Mouse (Mus musculus): ENCODE data around the gene Ppa1. TPM values are rescaled to one million over a fixed set of nuclear protein-coding genes. Genes with fewer than 3 reads are reported as not detected.

Gene Ppa1
- polyA plus RNA-seq, 1 experiment = 11.5 TPM

DNA sequence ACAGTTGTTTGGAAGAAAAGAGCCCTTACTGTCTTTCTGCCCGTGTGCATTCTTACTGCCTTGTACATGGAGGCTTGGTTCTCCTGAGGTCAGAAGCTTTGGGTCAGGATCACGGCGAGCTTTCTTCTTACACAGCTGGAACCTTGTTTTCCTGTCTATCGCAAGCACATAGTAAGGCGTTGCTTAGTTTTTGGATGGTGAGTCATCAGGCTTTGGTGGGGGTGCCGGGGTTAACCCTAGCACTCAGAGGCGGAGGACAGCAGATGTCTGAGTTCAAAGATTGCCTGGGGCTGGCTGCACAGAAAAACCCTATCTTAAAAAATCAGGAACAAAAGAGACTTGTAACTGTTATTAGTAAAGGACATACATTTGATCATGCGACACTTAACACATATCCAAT lies 13.5 kb downstream of the Ppa1 start:
- TF ChIP-seq CTCF (IDR thresholded peaks at IDR 0.05; ENCODE audit: control insufficient read depth, insufficient read depth, insufficient replicate concordance, low read depth, low read length) (no peak), POLR2A (IDR thresholded peaks at IDR 0.05; ENCODE audit: control insufficient read depth, low read depth, low read length) (no peak)
- Histone ChIP-seq H3K27me3 (ENCODE audit: control insufficient read depth, insufficient read depth, low read length) (no peaks in the 10 kb centered on the region), H3K27ac (ENCODE audit: control insufficient read depth, insufficient read depth, low read depth, low read length) (no peak overlapping the region), H3K36me3 (ENCODE audit: control insufficient read depth, insufficient read depth, low read length) (no peaks in the 10 kb centered on the region), H3K4me3 (ENCODE audit: control insufficient read depth, low read depth, low read length) (no peak overlapping the region), H3K4me1 (ENCODE audit: control insufficient read depth, insufficient read depth, low read length) (no peaks in the 10 kb centered on the region; the same call in 1 of the 2 replicates)

DNA sequence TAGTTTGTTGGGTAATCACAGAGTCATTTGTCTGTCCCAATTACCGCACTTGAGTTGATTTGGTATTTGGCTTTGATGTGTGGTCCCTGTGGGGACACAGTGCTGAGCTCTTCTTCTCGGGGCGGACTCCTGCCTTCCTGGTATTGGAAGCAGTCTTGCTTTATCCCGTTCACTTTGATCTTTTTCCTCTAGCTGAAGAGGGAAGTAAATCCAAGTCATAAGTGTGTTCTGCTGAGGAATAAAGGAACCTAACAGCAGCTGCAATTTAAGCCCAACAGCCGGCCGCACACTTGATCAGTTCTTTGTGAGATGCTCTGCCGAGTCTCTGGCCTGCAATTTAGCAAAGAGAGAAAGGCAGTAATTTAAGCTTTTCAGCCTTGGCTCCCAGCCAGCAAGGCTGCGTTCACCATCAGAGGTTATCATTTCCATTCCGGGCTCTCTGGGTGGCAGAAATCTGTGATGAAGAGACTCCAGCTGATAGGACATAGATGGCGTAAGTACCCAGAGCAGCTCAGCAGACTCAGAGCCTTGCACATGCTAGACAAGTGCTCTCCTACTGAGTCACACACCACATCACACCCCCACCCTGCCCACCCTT lies 14.1 kb downstream of the Ppa1 start:
- no peak overlapping the region for H3K4me3 ChIP-seq (ENCODE audit: control insufficient read depth, low read depth, low read length)
- H3K27me3 ChIP-seq (ENCODE audit: control insufficient read depth, insufficient read depth, low read length) = no peaks in the 10 kb centered on the region
- TF ChIP-seq POLR2A (IDR thresholded peaks at IDR 0.05; ENCODE audit: control insufficient read depth, low read depth, low read length) = no peak
- no peak for TF ChIP-seq CTCF (IDR thresholded peaks at IDR 0.05; ENCODE audit: control insufficient read depth, insufficient read depth, insufficient replicate concordance, low read depth, low read length)
- no peak overlapping the region for H3K27ac ChIP-seq (ENCODE audit: control insufficient read depth, insufficient read depth, low read depth, low read length)
- no peaks in the 10 kb centered on the region; the same call in 1 of the 2 replicates for H3K4me1 ChIP-seq (ENCODE audit: control insufficient read depth, insufficient read depth, low read length)
- H3K36me3 ChIP-seq (ENCODE audit: control insufficient read depth, insufficient read depth, low read length) = no peaks in the 10 kb centered on the region

DNA sequence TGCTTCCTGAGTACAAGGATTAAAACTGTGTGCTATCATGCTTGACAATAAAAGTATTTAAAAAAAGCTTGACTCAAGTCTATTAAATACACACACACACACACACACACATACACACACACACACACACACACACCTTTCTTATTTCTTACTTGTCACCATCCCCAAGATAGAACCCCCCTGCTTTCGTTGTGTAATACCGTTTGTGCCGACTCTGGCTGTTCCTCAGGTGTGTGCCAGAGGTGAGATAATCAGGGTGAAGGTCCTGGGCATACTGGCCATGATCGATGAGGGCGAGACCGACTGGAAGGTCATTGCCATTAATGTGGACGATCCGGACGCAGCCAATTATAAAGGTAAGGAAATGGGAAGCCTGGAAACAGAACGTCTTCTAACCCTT lies 16.8 kb downstream of the Ppa1 start:
- Histone ChIP-seq H3K27ac (ENCODE audit: control insufficient read depth, insufficient read depth, low read depth, low read length) (no peak overlapping the region), H3K4me3 (ENCODE audit: control insufficient read depth, low read depth, low read length) (no peak overlapping the region), H3K36me3 (ENCODE audit: control insufficient read depth, insufficient read depth, low read length) (no peaks in the 10 kb centered on the region), H3K27me3 (ENCODE audit: control insufficient read depth, insufficient read depth, low read length) (no peaks in the 10 kb centered on the region), H3K4me1 (ENCODE audit: control insufficient read depth, insufficient read depth, low read length) (no peaks in the 10 kb centered on the region)
- no peak for TF ChIP-seq POLR2A (IDR thresholded peaks at IDR 0.05; ENCODE audit: control insufficient read depth, low read depth, low read length)
- no peak for TF ChIP-seq CTCF (IDR thresholded peaks at IDR 0.05; ENCODE audit: control insufficient read depth, insufficient read depth, insufficient replicate concordance, low read depth, low read length)

DNA sequence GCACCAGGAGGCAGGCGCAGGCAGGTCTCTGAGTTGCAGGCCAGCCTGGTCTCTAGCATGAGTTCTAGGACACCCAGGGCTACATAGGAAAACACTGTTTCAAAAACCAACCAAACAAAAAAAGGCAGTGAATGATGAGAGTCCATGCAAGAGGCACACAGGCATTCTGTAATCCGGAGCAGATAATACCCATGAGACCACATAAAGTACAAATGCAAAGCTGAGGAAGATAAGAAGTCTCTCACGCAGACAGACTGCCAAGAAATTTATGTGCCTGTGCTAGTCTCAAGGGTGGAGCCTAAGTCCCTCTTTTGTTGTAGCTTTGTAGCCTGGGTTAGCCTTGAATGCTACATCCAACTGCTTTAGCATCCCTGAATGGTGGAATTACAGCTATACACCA lies 17.3 kb downstream of the Ppa1 start:
- Histone ChIP-seq H3K36me3 (ENCODE audit: control insufficient read depth, insufficient read depth, low read length) (no peaks in the 10 kb centered on the region), H3K4me3 (ENCODE audit: control insufficient read depth, low read depth, low read length) (no peak overlapping the region), H3K4me1 (ENCODE audit: control insufficient read depth, insufficient read depth, low read length) (no peaks in the 10 kb centered on the region), H3K27me3 (ENCODE audit: control insufficient read depth, insufficient read depth, low read length) (no peaks in the 10 kb centered on the region), H3K27ac (ENCODE audit: control insufficient read depth, insufficient read depth, low read depth, low read length) (no peak overlapping the region)
- TF ChIP-seq POLR2A (IDR thresholded peaks at IDR 0.05; ENCODE audit: control insufficient read depth, low read depth, low read length) (no peak), CTCF (IDR thresholded peaks at IDR 0.05; ENCODE audit: control insufficient read depth, insufficient read depth, insufficient replicate concordance, low read depth, low read length) (no peak)

DNA sequence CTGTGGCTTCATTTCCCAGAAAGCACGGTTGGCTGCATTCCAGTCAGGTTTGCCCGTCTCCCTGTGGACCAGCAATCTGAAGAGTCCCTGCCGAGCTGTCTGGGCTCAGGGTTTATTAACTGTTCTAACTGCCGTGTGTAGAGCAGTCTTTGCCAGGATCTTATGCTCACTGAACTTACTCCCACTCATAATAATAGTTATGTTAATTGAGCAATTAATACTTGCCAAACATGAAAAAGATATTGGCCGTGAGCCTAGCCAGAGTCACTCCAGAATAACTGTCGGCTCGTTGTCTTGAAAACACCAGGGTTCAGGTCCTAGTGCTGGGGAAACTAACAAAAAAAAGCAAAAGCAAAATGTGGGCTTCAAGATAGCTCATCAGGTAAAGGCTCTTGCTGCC lies 20.9 kb downstream of the Ppa1 start:
- no peak for TF ChIP-seq CTCF (IDR thresholded peaks at IDR 0.05; ENCODE audit: control insufficient read depth, insufficient read depth, insufficient replicate concordance, low read depth, low read length)
- no peak for TF ChIP-seq POLR2A (IDR thresholded peaks at IDR 0.05; ENCODE audit: control insufficient read depth, low read depth, low read length)
- Histone ChIP-seq H3K27me3 (ENCODE audit: control insufficient read depth, insufficient read depth, low read length) (no peaks in the 10 kb centered on the region), H3K36me3 (ENCODE audit: control insufficient read depth, insufficient read depth, low read length) (no peaks in the 10 kb centered on the region), H3K4me3 (ENCODE audit: control insufficient read depth, low read depth, low read length) (no peak overlapping the region), H3K4me1 (ENCODE audit: control insufficient read depth, insufficient read depth, low read length) (no peaks in the 10 kb centered on the region), H3K27ac (ENCODE audit: control insufficient read depth, insufficient read depth, low read depth, low read length) (no peak overlapping the region)

DNA sequence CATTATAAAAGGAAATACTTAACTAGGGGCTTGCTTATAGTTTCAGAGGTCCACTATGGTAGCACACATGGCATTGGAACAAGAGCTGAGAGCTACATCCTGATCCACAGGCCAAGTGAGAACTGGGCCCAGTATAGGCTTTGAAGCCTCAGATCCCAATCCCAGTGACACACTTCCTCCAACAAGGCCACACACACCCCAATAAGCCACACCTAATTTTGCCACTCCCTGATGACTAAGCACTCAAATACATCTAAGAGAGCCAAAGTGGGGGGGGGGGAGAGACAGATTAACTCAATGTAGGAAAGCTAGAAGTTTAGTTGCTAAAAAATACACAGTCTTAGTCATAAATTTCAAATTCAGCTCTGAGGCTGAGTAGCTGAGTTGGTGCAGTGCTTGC lies 21.5 kb downstream of the Ppa1 start:
- Histone ChIP-seq H3K4me3 (ENCODE audit: control insufficient read depth, low read depth, low read length) (no peak overlapping the region), H3K27me3 (ENCODE audit: control insufficient read depth, insufficient read depth, low read length) (no peaks in the 10 kb centered on the region), H3K27ac (ENCODE audit: control insufficient read depth, insufficient read depth, low read depth, low read length) (no peak overlapping the region), H3K4me1 (ENCODE audit: control insufficient read depth, insufficient read depth, low read length) (no peaks in the 10 kb centered on the region), H3K36me3 (ENCODE audit: control insufficient read depth, insufficient read depth, low read length) (no peaks in the 10 kb centered on the region)
- TF ChIP-seq POLR2A (IDR thresholded peaks at IDR 0.05; ENCODE audit: control insufficient read depth, low read depth, low read length) (no peak), CTCF (IDR thresholded peaks at IDR 0.05; ENCODE audit: control insufficient read depth, insufficient read depth, insufficient replicate concordance, low read depth, low read length) (no peak)

DNA sequence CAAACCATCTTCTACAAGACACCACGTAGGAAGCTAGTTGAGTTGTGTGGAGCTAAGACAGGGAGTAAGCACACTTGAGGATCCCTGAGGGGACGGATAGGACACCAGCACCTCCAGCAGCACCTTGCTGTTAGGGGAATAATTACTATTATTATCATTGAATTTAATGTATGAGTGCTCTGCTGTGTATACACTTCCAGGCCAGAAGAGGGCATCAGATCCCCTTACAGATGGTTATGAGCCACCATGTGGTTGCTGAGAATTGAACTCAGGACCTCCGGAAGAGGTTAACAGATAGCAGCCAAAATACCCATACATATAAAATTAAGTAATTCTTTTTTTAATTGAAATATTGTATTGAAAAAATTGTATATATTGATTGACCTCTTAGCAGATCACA lies 22.4 kb downstream of the Ppa1 start:
- Histone ChIP-seq H3K36me3 (ENCODE audit: control insufficient read depth, insufficient read depth, low read length) (no peaks in the 10 kb centered on the region), H3K27ac (ENCODE audit: control insufficient read depth, insufficient read depth, low read depth, low read length) (no peak overlapping the region)
- TF ChIP-seq POLR2A (IDR thresholded peaks at IDR 0.05; ENCODE audit: control insufficient read depth, low read depth, low read length) (no peak), CTCF (IDR thresholded peaks at IDR 0.05; ENCODE audit: control insufficient read depth, insufficient read depth, insufficient replicate concordance, low read depth, low read length) (no peak)

DNA sequence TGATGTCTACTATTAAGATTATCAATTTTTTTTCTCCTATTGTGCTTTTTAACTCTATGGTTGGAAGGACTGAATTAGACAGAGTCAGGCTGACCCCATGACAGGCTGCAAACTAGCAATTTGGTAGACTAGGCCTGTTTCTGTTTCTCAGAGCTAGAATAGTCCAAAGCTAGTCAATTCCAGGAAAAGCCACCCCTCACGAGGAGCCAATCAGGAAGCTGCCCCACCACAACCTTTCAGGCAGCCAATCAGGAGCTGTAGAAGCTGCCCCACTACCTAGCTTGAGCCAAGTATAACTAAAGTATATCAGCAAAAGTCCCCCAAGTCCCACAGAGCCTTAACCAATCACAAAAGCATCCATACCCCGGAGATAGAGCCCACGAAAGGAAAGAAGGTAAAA lies 27.6 kb downstream of the Ppa1 start:
- H3K27me3 ChIP-seq (ENCODE audit: control insufficient read depth, insufficient read depth, low read length) = no peaks in the 10 kb centered on the region
- no peaks in the 10 kb centered on the region for H3K36me3 ChIP-seq (ENCODE audit: control insufficient read depth, insufficient read depth, low read length)
- no peak overlapping the region for H3K4me3 ChIP-seq (ENCODE audit: control insufficient read depth, low read depth, low read length)
- TF ChIP-seq POLR2A (IDR thresholded peaks at IDR 0.05; ENCODE audit: control insufficient read depth, low read depth, low read length) (no peak), CTCF (IDR thresholded peaks at IDR 0.05; ENCODE audit: control insufficient read depth, insufficient read depth, insufficient replicate concordance, low read depth, low read length) (no peak)
- peaks cover 2% of the 10 kb centered on the region; the same call in 1 of the 2 replicates for H3K4me1 ChIP-seq (ENCODE audit: control insufficient read depth, insufficient read depth, low read length)
- no peak overlapping the region for H3K27ac ChIP-seq (ENCODE audit: control insufficient read depth, insufficient read depth, low read depth, low read length)

More for the DNA sequence above, 22.4 kb downstream of the Ppa1 start:
- H3K4me3 ChIP-seq (ENCODE audit: control insufficient read depth, low read depth, low read length) = no peak overlapping the region
- no peaks in the 10 kb centered on the region for H3K27me3 ChIP-seq (ENCODE audit: control insufficient read depth, insufficient read depth, low read length)
- no peaks in the 10 kb centered on the region for H3K4me1 ChIP-seq (ENCODE audit: control insufficient read depth, insufficient read depth, low read length)

All from testis, adult 2 months (tissue).